Mouse (Mus musculus): ENCODE measurements around the gene Socs3.

- no peak for TF ChIP-seq CTCF (conservative IDR thresholded peaks at IDR 0.05; ENCODE audit: insufficient read depth, insufficient read length, low read depth, low read length)
- no peak for TF ChIP-seq POLR2A (IDR thresholded peaks at IDR 0.05; ENCODE audit: low read depth, low read length)
Measured at GRCm38 (mm10) chr11:117967249-117968015, 2.4 kb downstream of the Socs3 start.

Measured in kidney, adult 2 months (tissue).